Mouse (Mus musculus): ENCODE data around the gene Zfp385b. TPM values are rescaled to one million over a fixed set of nuclear protein-coding genes. Genes with fewer than 3 reads are reported as not detected.

Gene Zfp385b
- polyA plus RNA-seq, 1 experiment from 2014 or later, result 2.8 TPM

- no peaks in the 10 kb centered on the region for H3K9me3 ChIP-seq
- no peaks in the 10 kb centered on the region for H3K27me3 ChIP-seq
- no peaks in the 10 kb centered on the region for H3K4me1 ChIP-seq
- WGBS, result 82% methylated on average over 5 of the region's 5 CpGs
- ATAC-seq (ENCODE audit: low FRiP score, low read depth), result no peak
- H3K36me3 ChIP-seq, result no peaks in the 10 kb centered on the region
- H3K9ac ChIP-seq (replicated peaks), result no peak overlapping the region
- no peak overlapping the region for H3K4me3 ChIP-seq
- H3K27ac ChIP-seq (replicated peaks), result no peak overlapping the region
- no peak overlapping the region for H3K4me2 ChIP-seq (replicated peaks)
Measured at GRCm38 (mm10) chr2:77609452-77609851, 210.0 kb downstream of the Zfp385b start.

- WGBS, result 85% methylated on average over 4 of the region's 4 CpGs
- no peak for ATAC-seq (ENCODE audit: low FRiP score, low read depth)
Measured at GRCm38 (mm10) chr2:77608666-77609065, 210.8 kb downstream of the Zfp385b start.

GRCm38 (mm10) chr2:77593461-77593860 lies 226.0 kb downstream of the Zfp385b start:
- no peak for ATAC-seq (ENCODE audit: low FRiP score, low read depth)
- Histone ChIP-seq H3K27me3 (no peaks in the 10 kb centered on the region), H3K4me3 (no peak overlapping the region), H3K4me2 (replicated peaks) (no peak overlapping the region), H3K9ac (replicated peaks) (no peak overlapping the region), H3K9me3 (no peaks in the 10 kb centered on the region), H3K36me3 (no peaks in the 10 kb centered on the region), H3K27ac (replicated peaks) (no peak overlapping the region), H3K4me1 (no peaks in the 10 kb centered on the region)
- 86% methylated on average over 7 of the region's 7 CpGs for WGBS

More at GRCm38 (mm10) chr2:77608666-77609065, 210.8 kb downstream of the Zfp385b start:
- H3K27ac ChIP-seq (replicated peaks), result no peak overlapping the region
- H3K9ac ChIP-seq (replicated peaks), result no peak overlapping the region
- H3K4me2 ChIP-seq (replicated peaks), result no peak overlapping the region
- H3K4me1 ChIP-seq, result no peaks in the 10 kb centered on the region
- H3K27me3 ChIP-seq, result no peaks in the 10 kb centered on the region
- H3K9me3 ChIP-seq, result no peaks in the 10 kb centered on the region
- no peaks in the 10 kb centered on the region for H3K36me3 ChIP-seq
- H3K4me3 ChIP-seq, result no peak overlapping the region

GRCm38 (mm10) chr2:77592525-77592924 lies 226.9 kb downstream of the Zfp385b start:
- H3K9ac ChIP-seq (replicated peaks), result no peak overlapping the region
- 79% methylated on average over 6 of the region's 6 CpGs for WGBS
- H3K4me2 ChIP-seq (replicated peaks), result no peak overlapping the region
- no peak overlapping the region for H3K27ac ChIP-seq (replicated peaks)
- H3K36me3 ChIP-seq, result no peaks in the 10 kb centered on the region
- peak; percentile 56; the same call in 1 of the 2 replicates for ATAC-seq (ENCODE audit: low FRiP score, low read depth)
- H3K4me1 ChIP-seq, result no peaks in the 10 kb centered on the region
- no peak overlapping the region for H3K4me3 ChIP-seq
- no peaks in the 10 kb centered on the region for H3K9me3 ChIP-seq
- no peaks in the 10 kb centered on the region for H3K27me3 ChIP-seq

- no peak overlapping the region for H3K9ac ChIP-seq (replicated peaks)
- ATAC-seq (ENCODE audit: low FRiP score, low read depth), result no peak
- no peak overlapping the region for H3K4me2 ChIP-seq (replicated peaks)
- H3K27ac ChIP-seq (replicated peaks), result no peak overlapping the region
- 0 out of 2 replicates have a peak, but pooled peaks cover 6% of the 10 kb centered on the region for H3K9me3 ChIP-seq
- H3K4me1 ChIP-seq, result no peaks in the 10 kb centered on the region
- no peaks in the 10 kb centered on the region for H3K36me3 ChIP-seq
- no peaks in the 10 kb centered on the region for H3K27me3 ChIP-seq
- 90% methylated on average over 12 of the region's 12 CpGs for WGBS
- no peak overlapping the region for H3K4me3 ChIP-seq
Measured at GRCm38 (mm10) chr2:77589205-77589901, 230.1 kb downstream of the Zfp385b start.

GRCm38 (mm10) chr2:77587387-77587786 lies 232.1 kb downstream of the Zfp385b start:
- Histone ChIP-seq H3K4me2 (replicated peaks) (no peak overlapping the region), H3K27ac (replicated peaks) (no peak overlapping the region), H3K36me3 (no peaks in the 10 kb centered on the region), H3K4me3 (no peak overlapping the region), H3K4me1 (no peaks in the 10 kb centered on the region), H3K9me3 (0 out of 2 replicates have a peak, but pooled peaks cover 6% of the 10 kb centered on the region), H3K9ac (replicated peaks) (no peak overlapping the region), H3K27me3 (no peaks in the 10 kb centered on the region)
- 75% methylated on average over 4 of the region's 4 CpGs for WGBS
- no peak for ATAC-seq (ENCODE audit: low FRiP score, low read depth)

- H3K4me1 ChIP-seq, result no peaks in the 10 kb centered on the region
- no peak overlapping the region for H3K27ac ChIP-seq (replicated peaks)
- H3K27me3 ChIP-seq, result no peaks in the 10 kb centered on the region
- ATAC-seq (ENCODE audit: low FRiP score, low read depth), result no peak
- H3K9ac ChIP-seq (replicated peaks), result no peak overlapping the region
- 76% methylated on average over 4 of the region's 4 CpGs for WGBS
- H3K4me3 ChIP-seq, result no peak overlapping the region
- H3K36me3 ChIP-seq, result no peaks in the 10 kb centered on the region
- no peak overlapping the region for H3K4me2 ChIP-seq (replicated peaks)
- H3K9me3 ChIP-seq, result 0 out of 2 replicates have a peak, but pooled peaks cover 6% of the 10 kb centered on the region
Measured at GRCm38 (mm10) chr2:77586581-77587360, 232.7 kb downstream of the Zfp385b start.

GRCm38 (mm10) chr2:77583586-77583985 lies 235.9 kb downstream of the Zfp385b start:
- whole genome bisulfite sequencing, result 74% methylated on average over 1 of the region's 1 CpGs
- H3K36me3 ChIP-seq, result no peaks in the 10 kb centered on the region
- no peak overlapping the region for H3K27ac ChIP-seq (replicated peaks)
- H3K9me3 ChIP-seq, result 0 out of 2 replicates have a peak, but pooled peaks cover 6% of the 10 kb centered on the region
- no peak for ATAC-seq (ENCODE audit: low FRiP score, low read depth)
- H3K4me1 ChIP-seq, result no peaks in the 10 kb centered on the region
- no peaks in the 10 kb centered on the region for H3K27me3 ChIP-seq
- H3K4me2 ChIP-seq (replicated peaks), result no peak overlapping the region
- no peak overlapping the region for H3K9ac ChIP-seq (replicated peaks)
- no peak overlapping the region for H3K4me3 ChIP-seq

GRCm38 (mm10) chr2:77576571-77576970 lies 242.9 kb downstream of the Zfp385b start:
- no peaks in the 10 kb centered on the region for H3K9me3 ChIP-seq
- no peaks in the 10 kb centered on the region for H3K36me3 ChIP-seq
- no peak overlapping the region for H3K4me2 ChIP-seq (replicated peaks)
- H3K27me3 ChIP-seq, result no peaks in the 10 kb centered on the region
- no peak for ATAC-seq (ENCODE audit: low FRiP score, low read depth)
- H3K4me3 ChIP-seq, result no peak overlapping the region
- 86% methylated on average over 1 of the region's 1 CpGs for WGBS
- no peak overlapping the region for H3K9ac ChIP-seq (replicated peaks)
- H3K27ac ChIP-seq (replicated peaks), result no peak overlapping the region
- H3K4me1 ChIP-seq, result no peaks in the 10 kb centered on the region

- Histone ChIP-seq H3K4me3 (no peak overlapping the region), H3K4me2 (replicated peaks) (no peak overlapping the region), H3K27ac (replicated peaks) (no peak overlapping the region), H3K9ac (replicated peaks) (no peak overlapping the region), H3K9me3 (no peaks in the 10 kb centered on the region), H3K27me3 (no peaks in the 10 kb centered on the region), H3K36me3 (no peaks in the 10 kb centered on the region), H3K4me1 (no peaks in the 10 kb centered on the region)
- 84% methylated on average over 15 of the region's 15 CpGs for WGBS
- no peak for ATAC-seq (ENCODE audit: low FRiP score, low read depth)
Measured at GRCm38 (mm10) chr2:77567528-77568435, 251.7 kb downstream of the Zfp385b start.

- WGBS, result 39% methylated on average over 1 of the region's 1 CpGs
- Histone ChIP-seq H3K27ac (replicated peaks) (no peak overlapping the region), H3K9me3 (no peaks in the 10 kb centered on the region), H3K4me1 (no peaks in the 10 kb centered on the region), H3K9ac (replicated peaks) (no peak overlapping the region), H3K36me3 (no peaks in the 10 kb centered on the region), H3K4me3 (no peak overlapping the region), H3K4me2 (replicated peaks) (no peak overlapping the region), H3K27me3 (no peaks in the 10 kb centered on the region)
- no peak for ATAC-seq (ENCODE audit: low FRiP score, low read depth)
Measured at GRCm38 (mm10) chr2:77563706-77564105, 255.7 kb downstream of the Zfp385b start.

Data from midbrain, embryonic 12.5 days (tissue).